Mouse (Mus musculus) lung, adult 18-20 months (tissue): ENCODE results near the gene Tmem178b.

Experiments used
- DNase-seq, 2 experiments: peaks; one replicate each; pipeline ENCODE4 v3.0.0; 2022; ENCODE audit warnings: mixed read lengths in 2 of 2

Gene Tmem178b

GRCm38 (mm10) chr6:40098498-40098897 is 225.4 kb downstream of the Tmem178b start:
- DNase-seq: no peak

- no peak for DNase-seq
These were observed 228.7 kb downstream of the Tmem178b start for GRCm38 (mm10) chr6:40101785-40102184.

- no peak for DNase-seq
These were observed 229.8 kb downstream of the Tmem178b start for GRCm38 (mm10) chr6:40102863-40103262.

- DNase-seq: no peak
These were observed 237.0 kb downstream of the Tmem178b start for GRCm38 (mm10) chr6:40110029-40110428.

- no peak for DNase-seq
These were observed 237.7 kb downstream of the Tmem178b start for GRCm38 (mm10) chr6:40110729-40111128.

GRCm38 (mm10) chr6:40112488-40112887 is 239.4 kb downstream of the Tmem178b start:
- no peak for DNase-seq

GRCm38 (mm10) chr6:40116225-40116624 is 243.2 kb downstream of the Tmem178b start:
- no peak for DNase-seq

- DNase-seq: no peak
These were observed 247.1 kb downstream of the Tmem178b start for GRCm38 (mm10) chr6:40120176-40120575.

- DNase-seq: no peak
These were observed 248.4 kb downstream of the Tmem178b start for GRCm38 (mm10) chr6:40121494-40121893.

GRCm38 (mm10) chr6:40123070-40123690 is 250.1 kb downstream of the Tmem178b start:
- no peak for DNase-seq

- DNase-seq: no peak
These were observed 250.9 kb downstream of the Tmem178b start for GRCm38 (mm10) chr6:40123960-40124359.

GRCm38 (mm10) chr6:40128716-40129115 is 255.6 kb downstream of the Tmem178b start:
- DNase-seq: no peak

GRCm38 (mm10) chr6:40131936-40132335 is 258.9 kb downstream of the Tmem178b start:
- DNase-seq: no peak

GRCm38 (mm10) chr6:40133436-40133835 is 260.4 kb downstream of the Tmem178b start:
- no peak for DNase-seq

GRCm38 (mm10) chr6:40135716-40136115 is 262.6 kb downstream of the Tmem178b start:
- DNase-seq: no peak

- no peak for DNase-seq
These were observed 264.3 kb downstream of the Tmem178b start for GRCm38 (mm10) chr6:40137346-40137745.

GRCm38 (mm10) chr6:40137831-40138520 is 264.9 kb downstream of the Tmem178b start:
- DNase-seq: no peak

GRCm38 (mm10) chr6:40142582-40142981 is 269.5 kb downstream of the Tmem178b start:
- DNase-seq: no peak

- DNase-seq: no peak
These were observed 271.3 kb downstream of the Tmem178b start for GRCm38 (mm10) chr6:40144371-40144770.

- DNase-seq: no peak
These were observed 272.5 kb downstream of the Tmem178b start for GRCm38 (mm10) chr6:40145601-40146000.

- DNase-seq: no peak
These were observed 279.2 kb downstream of the Tmem178b start for GRCm38 (mm10) chr6:40152241-40152640.

GRCm38 (mm10) chr6:40161381-40161780 is 288.3 kb downstream of the Tmem178b start:
- DNase-seq: no peak

GRCm38 (mm10) chr6:40173559-40173958 is 300.5 kb downstream of the Tmem178b start:
- no peak for DNase-seq

GRCm38 (mm10) chr6:40177870-40178269 is 304.8 kb downstream of the Tmem178b start:
- DNase-seq: peak; percentile 4 to 12

GRCm38 (mm10) chr6:40180551-40180950 is 307.5 kb downstream of the Tmem178b start:
- DNase-seq: no peak
